ENCODE assay signal across 8 mouse cellular contexts in genomic region chr5:114775056-114775979, GRCm38 (mm10). TPM values are rescaled to one million over a fixed set of nuclear protein-coding genes. Genes with fewer than 3 reads are reported as not detected.
DNase-seq lines count a peak whose midpoint lies in the region; ATAC-seq and TF ChIP-seq lines count a peak whose summit lies in the region.

Gene Git2, minus strand, starts transcription at chr5:114775517.

- H3K27ac ChIP-seq in layer of hippocampus, adult 2 months, result peak within 1 kb of the TSS; percentile 100
- H3K27ac ChIP-seq in forebrain, embryonic 11.5 days (ENCODE audit: low read depth, low read length), result peak within 1 kb of the TSS; percentile 73

- H3K27me3 ChIP-seq in forebrain, embryonic 11.5 days (ENCODE audit: control insufficient read depth, insufficient read depth, low read length), result no peaks in the 10 kb centered on the region

- H3K9ac ChIP-seq in forebrain, embryonic 11.5 days (ENCODE audit: low read length), result peak within 1 kb of the TSS; percentile 79

- intact Hi-C loops in heart, postnatal 10 days (cut with DNase I), result no loop called here

- DNase-seq in layer of hippocampus, adult 2 months (ENCODE audit: low spot score in 2 of 2), result no peak
- DNase-seq in layer of hippocampus, adult 11-12 months (ENCODE audit: low spot score), result no peak
- DNase-seq in forebrain, embryonic 11.5 days (ENCODE audit: low spot score), result no peak
- peak in 1 of 2 experiments; percentile 36 for DNase-seq in heart, postnatal 10 days
- no peak for DNase-seq in layer of hippocampus, postnatal 25 days (ENCODE audit: extremely low spot score in 1 of 2, low spot score in 1 of 2)
- DNase-seq in testis, postnatal 14 days (ENCODE audit: low spot score), result peak; percentile 27

- H3K4me3 ChIP-seq in layer of hippocampus, adult 2 months, result peak within 1 kb of the TSS; percentile 95
- H3K4me3 ChIP-seq in forebrain, embryonic 11.5 days (ENCODE audit: low read depth, low read length), result peak within 1 kb of the TSS; percentile 98

- TF ChIP-seq CTCF in layer of hippocampus, adult 2 months (conservative IDR thresholded peaks at IDR 0.05), result peak; percentile 48

- peaks cover 11% of the 10 kb centered on the region for H3K4me1 ChIP-seq in forebrain, embryonic 11.5 days (replicated peaks; ENCODE audit: control insufficient read depth, insufficient read depth, low read length)

- peak within 1 kb of the TSS; percentile 78 for H3K4me2 ChIP-seq in forebrain, embryonic 11.5 days (ENCODE audit: low read depth, low read length, severe bottlenecking)

- no peak for ATAC-seq in activated CD4-positive, CD25-positive, alpha-beta regulatory T cell, adult 4 months
- ATAC-seq in forebrain, embryonic 11.5 days (replicated peaks; ENCODE audit: low FRiP score), result no peak
- ATAC-seq in megakaryocyte-erythroid progenitor cell, adult 5-6 weeks (replicated peaks; ENCODE audit: low FRiP score, low TSS enrichment, poor library complexity, severe bottlenecking), result no peak

- no peaks in the 10 kb centered on the region for H3K36me3 ChIP-seq in forebrain, embryonic 11.5 days (ENCODE audit: control insufficient read depth, insufficient read depth, low read length)

- WGBS in forebrain, embryonic 11.5 days, result under 1% methylated on average over 42 of the region's 63 CpGs

- no peaks in the 10 kb centered on the region for H3K9me3 ChIP-seq in forebrain, embryonic 11.5 days (ENCODE audit: control insufficient read depth, low read length)

RNA-seq across cellular contexts. Expression of gene Git2, which starts in this region (rescaled TPM):
- total RNA-seq in layer of hippocampus, adult 2 months (2021), result 10 to 100 TPM; 45.7 to 47.5 TPM
- 100 to 1,000 TPM; 126 to 150 TPM for polyA plus RNA-seq in activated CD4-positive, CD25-positive, alpha-beta regulatory T cell, adult 4 months (2017; shearing (Covaris generic))
- 39.3 and 41.5 TPM in 2 replicates for polyA plus RNA-seq in forebrain, embryonic 11.5 days (2014; fragmentation: Nextera tagmentation; extraction: Ambion mirVana)
- 10 to 100 TPM; 48.0 to 52.2 TPM for total RNA-seq in heart, postnatal 10 days (2021)
- total RNA-seq in layer of hippocampus, postnatal 25 days (2021), result 10 to 100 TPM; 35.9 to 47.2 TPM
- total RNA-seq in megakaryocyte-erythroid progenitor cell, adult 5-6 weeks (2014; fragmentation: Nextera tagmentation), result 81.5 and 99.6 TPM in 2 replicates
- total RNA-seq in megakaryocyte-erythroid progenitor cell, adult 5-6 weeks (2017), result 45.2 and 48.5 TPM in 2 replicates
